Mouse (Mus musculus): ENCODE data around the gene Nr0b2. TPM values are rescaled to one million over a fixed set of nuclear protein-coding genes. Genes with fewer than 3 reads are reported as not detected.

Nr0b2 gene
- total and polyA plus RNA-seq, 3 experiments: 0.04 TPM; not detected in 2

GRCm38 (mm10) chr4:133599571-133600073, 46.4 kb downstream of the Nr0b2 start:
- DNase-seq (ENCODE audit: low spot score) (peak; percentile 51), ATAC-seq (ENCODE audit: extremely low read depth, insufficient number of reproducible peaks, low FRiP score, poor library complexity, severe bottlenecking) (peak; percentile 57; the same call in 1 of the 2 replicates)
- Histone ChIP-seq H3K4me1 (ENCODE audit: insufficient read depth, low read depth, low read length) (peaks cover 19% of the 10 kb centered on the region), H3K36me3 (replicated peaks) (peaks cover 12% of the 10 kb centered on the region), H3K9me3 (replicated peaks) (no peaks in the 10 kb centered on the region), H3K27me3 (ENCODE audit: insufficient read depth, low read length) (peaks cover 23% of the 10 kb centered on the region), H3K4me3 (ENCODE audit: low read depth, low read length) (peak overlapping the region; percentile 67)
- TF ChIP-seq CTCF (IDR thresholded peaks at IDR 0.05; ENCODE audit: low read depth, low read length) (no peak), POLR2AphosphoS5 (IDR thresholded peaks at IDR 0.05; ENCODE audit: insufficient replicate concordance, low read depth, low read length) (no peak), GATA1 (IDR thresholded peaks at IDR 0.05; ENCODE audit: borderline replicate concordance, low read length) (no peak), GATA2 (IDR thresholded peaks at IDR 0.05; ENCODE audit: borderline replicate concordance, low read depth, low read length) (no peak), TAL1 (conservative IDR thresholded peaks at IDR 0.05; ENCODE audit: low read depth, low read length) (no peak)

GRCm38 (mm10) chr4:133600306-133600705, 47.1 kb downstream of the Nr0b2 start:
- no peak for DNase-seq (ENCODE audit: low spot score)
- TF ChIP-seq GATA2 (IDR thresholded peaks at IDR 0.05; ENCODE audit: borderline replicate concordance, low read depth, low read length) (no peak), GATA1 (IDR thresholded peaks at IDR 0.05; ENCODE audit: borderline replicate concordance, low read length) (no peak), TAL1 (conservative IDR thresholded peaks at IDR 0.05; ENCODE audit: low read depth, low read length) (no peak), POLR2AphosphoS5 (IDR thresholded peaks at IDR 0.05; ENCODE audit: insufficient replicate concordance, low read depth, low read length) (no peak), CTCF (IDR thresholded peaks at IDR 0.05; ENCODE audit: low read depth, low read length) (no peak)
- no peaks in the 10 kb centered on the region for H3K9me3 ChIP-seq (replicated peaks)
- peak overlapping the region; percentile 8; the same call in 1 of the 2 replicates for H3K4me3 ChIP-seq (ENCODE audit: low read depth, low read length)
- no peak for ATAC-seq (ENCODE audit: extremely low read depth, insufficient number of reproducible peaks, low FRiP score, poor library complexity, severe bottlenecking)
- H3K27me3 ChIP-seq (ENCODE audit: insufficient read depth, low read length): peaks cover 23% of the 10 kb centered on the region
- peaks cover 12% of the 10 kb centered on the region for H3K36me3 ChIP-seq (replicated peaks)
- H3K4me1 ChIP-seq (ENCODE audit: insufficient read depth, low read depth, low read length): peaks cover 19% of the 10 kb centered on the region

- TF ChIP-seq GATA1 (IDR thresholded peaks at IDR 0.05; ENCODE audit: borderline replicate concordance, low read length) (no peak), TAL1 (conservative IDR thresholded peaks at IDR 0.05; ENCODE audit: low read depth, low read length) (no peak), GATA2 (IDR thresholded peaks at IDR 0.05; ENCODE audit: borderline replicate concordance, low read depth, low read length) (no peak), CTCF (IDR thresholded peaks at IDR 0.05; ENCODE audit: low read depth, low read length) (no peak), POLR2AphosphoS5 (IDR thresholded peaks at IDR 0.05; ENCODE audit: insufficient replicate concordance, low read depth, low read length) (no peak)
- DNase-seq (ENCODE audit: low spot score) (no peak), ATAC-seq (ENCODE audit: extremely low read depth, insufficient number of reproducible peaks, low FRiP score, poor library complexity, severe bottlenecking) (no peak)
- Histone ChIP-seq H3K27me3 (ENCODE audit: insufficient read depth, low read length) (peaks cover 31% of the 10 kb centered on the region), H3K9me3 (replicated peaks) (no peaks in the 10 kb centered on the region), H3K4me3 (ENCODE audit: low read depth, low read length) (no peak within 1 kb of the TSS), H3K36me3 (replicated peaks) (peaks cover 24% of the 10 kb centered on the region), H3K4me1 (ENCODE audit: insufficient read depth, low read depth, low read length) (peaks cover 19% of the 10 kb centered on the region)
Measured at GRCm38 (mm10) chr4:133601721-133602218, 48.6 kb downstream of the Nr0b2 start, which contains the start of gene Sfn. Gene Sfn, minus strand, starts transcription at chr4:133602168.

- DNase-seq (ENCODE audit: low spot score) (no peak), ATAC-seq (ENCODE audit: extremely low read depth, insufficient number of reproducible peaks, low FRiP score, poor library complexity, severe bottlenecking) (no peak)
- TF ChIP-seq CTCF (IDR thresholded peaks at IDR 0.05; ENCODE audit: low read depth, low read length) (no peak), TAL1 (conservative IDR thresholded peaks at IDR 0.05; ENCODE audit: low read depth, low read length) (no peak), GATA2 (IDR thresholded peaks at IDR 0.05; ENCODE audit: borderline replicate concordance, low read depth, low read length) (no peak), POLR2AphosphoS5 (IDR thresholded peaks at IDR 0.05; ENCODE audit: insufficient replicate concordance, low read depth, low read length) (no peak), GATA1 (IDR thresholded peaks at IDR 0.05; ENCODE audit: borderline replicate concordance, low read length) (no peak)
- Histone ChIP-seq H3K27me3 (ENCODE audit: insufficient read depth, low read length) (peaks cover 34% of the 10 kb centered on the region), H3K4me3 (ENCODE audit: low read depth, low read length) (no peak overlapping the region), H3K36me3 (replicated peaks) (peaks cover 32% of the 10 kb centered on the region), H3K9me3 (replicated peaks) (no peaks in the 10 kb centered on the region), H3K4me1 (ENCODE audit: insufficient read depth, low read depth, low read length) (peaks cover 24% of the 10 kb centered on the region)
Measured at GRCm38 (mm10) chr4:133603056-133603455, 49.9 kb downstream of the Nr0b2 start.

GRCm38 (mm10) chr4:133604175-133604574, 51.0 kb downstream of the Nr0b2 start:
- ATAC-seq (ENCODE audit: extremely low read depth, insufficient number of reproducible peaks, low FRiP score, poor library complexity, severe bottlenecking): no peak
- Histone ChIP-seq H3K36me3 (replicated peaks) (peaks cover 39% of the 10 kb centered on the region), H3K9me3 (replicated peaks) (no peaks in the 10 kb centered on the region), H3K4me3 (ENCODE audit: low read depth, low read length) (no peak overlapping the region), H3K27me3 (ENCODE audit: insufficient read depth, low read length) (peaks cover 31% of the 10 kb centered on the region), H3K4me1 (ENCODE audit: insufficient read depth, low read depth, low read length) (peaks cover 15% of the 10 kb centered on the region)
- TF ChIP-seq POLR2AphosphoS5 (IDR thresholded peaks at IDR 0.05; ENCODE audit: insufficient replicate concordance, low read depth, low read length): no peak
- TF ChIP-seq GATA1 (IDR thresholded peaks at IDR 0.05; ENCODE audit: borderline replicate concordance, low read length): no peak
- TF ChIP-seq GATA2 (IDR thresholded peaks at IDR 0.05; ENCODE audit: borderline replicate concordance, low read depth, low read length): no peak
- no peak for TF ChIP-seq TAL1 (conservative IDR thresholded peaks at IDR 0.05; ENCODE audit: low read depth, low read length)
- TF ChIP-seq CTCF (IDR thresholded peaks at IDR 0.05; ENCODE audit: low read depth, low read length): no peak
- no peak for DNase-seq (ENCODE audit: low spot score)

GRCm38 (mm10) chr4:133604856-133605255, 51.7 kb downstream of the Nr0b2 start:
- Histone ChIP-seq H3K9me3 (replicated peaks) (no peaks in the 10 kb centered on the region), H3K27me3 (ENCODE audit: insufficient read depth, low read length) (peaks cover 24% of the 10 kb centered on the region; the same call in 1 of the 2 replicates), H3K4me3 (ENCODE audit: low read depth, low read length) (no peak overlapping the region), H3K36me3 (replicated peaks) (peaks cover 43% of the 10 kb centered on the region), H3K4me1 (ENCODE audit: insufficient read depth, low read depth, low read length) (peaks cover 9% of the 10 kb centered on the region)
- DNase-seq (ENCODE audit: low spot score) (no peak), ATAC-seq (ENCODE audit: extremely low read depth, insufficient number of reproducible peaks, low FRiP score, poor library complexity, severe bottlenecking) (no peak)
- no peak for TF ChIP-seq GATA1 (IDR thresholded peaks at IDR 0.05; ENCODE audit: borderline replicate concordance, low read length)
- TF ChIP-seq GATA2 (IDR thresholded peaks at IDR 0.05; ENCODE audit: borderline replicate concordance, low read depth, low read length): no peak
- no peak for TF ChIP-seq CTCF (IDR thresholded peaks at IDR 0.05; ENCODE audit: low read depth, low read length)
- TF ChIP-seq POLR2AphosphoS5 (IDR thresholded peaks at IDR 0.05; ENCODE audit: insufficient replicate concordance, low read depth, low read length): no peak
- TF ChIP-seq TAL1 (conservative IDR thresholded peaks at IDR 0.05; ENCODE audit: low read depth, low read length): no peak
